Mouse (Mus musculus): Measurements from ENCODE around the gene Setd1a.
A peak's percentile ranks its signal among the peaks of the same experiment; 100 is the strongest.
"Not testable (repeated sequence)": the region's sequence is repeated elsewhere in the genome, so short reads cannot be mapped to it uniquely, and the experiment has no call there.

Setd1a gene

DNA sequence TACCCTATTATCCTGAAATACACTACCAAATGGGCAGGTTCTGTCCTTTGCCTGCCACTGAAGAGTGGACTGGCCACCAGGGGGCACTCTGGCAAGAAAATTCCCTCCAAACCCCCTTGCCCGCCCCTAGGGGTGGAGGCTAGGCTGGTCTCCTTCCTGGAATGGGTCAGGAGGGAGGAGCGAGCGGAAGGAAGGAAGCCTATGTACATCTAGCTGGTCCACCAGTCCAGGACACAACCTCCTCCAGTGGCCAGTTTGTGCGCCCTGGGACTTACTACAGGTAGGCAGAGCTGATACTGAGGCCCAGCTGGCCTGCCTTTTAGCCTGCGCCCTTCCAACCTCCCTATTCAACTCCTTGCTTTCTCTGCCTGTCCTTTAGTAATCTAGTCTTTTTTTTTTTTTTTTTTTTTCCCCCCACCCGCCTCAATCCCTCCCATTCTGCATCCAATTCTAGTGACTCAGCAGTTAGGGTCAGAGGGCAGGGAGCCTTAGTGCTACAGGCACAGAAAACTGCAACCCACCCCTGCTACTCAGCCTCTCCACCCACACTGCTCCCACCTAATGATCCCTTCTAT lies 24.1 kb downstream of the Setd1a start, which contains the start of gene Hsd3b7:
Hsd3b7 (plus strand) TSS at position 170 of the 575 bp plus-strand sequence.
- peak; percentile 94 to 96 for DNase-seq

DNA sequence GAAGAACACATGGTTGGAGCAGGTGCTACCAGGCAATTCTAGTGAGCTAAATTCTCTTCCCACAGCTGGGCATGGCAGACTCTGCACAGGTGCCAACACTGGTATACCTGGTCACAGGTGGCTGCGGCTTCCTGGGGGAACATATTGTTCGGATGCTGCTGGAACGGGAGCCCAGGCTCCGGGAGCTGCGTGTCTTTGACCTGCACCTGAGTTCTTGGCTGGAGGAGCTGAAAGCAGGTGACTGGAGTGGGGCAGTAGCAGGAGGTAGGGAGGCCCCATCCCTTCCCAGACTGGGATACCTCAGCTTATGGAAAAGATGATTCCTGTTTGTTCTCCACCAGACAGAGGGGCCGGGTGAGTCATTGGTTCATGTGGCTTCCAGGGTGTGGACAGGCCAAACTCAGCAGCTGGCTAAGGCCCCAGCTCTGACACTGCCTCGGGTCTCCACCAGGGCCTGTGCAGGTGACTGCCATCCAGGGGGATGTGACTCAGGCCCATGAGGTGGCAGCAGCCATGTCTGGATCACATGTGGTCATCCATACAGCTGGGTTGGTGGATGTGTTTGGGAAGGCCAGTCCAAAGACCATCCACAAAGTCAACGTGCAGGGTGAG lies 24.6 kb downstream of the Setd1a start:
- DNase-seq = no peak

DNA sequence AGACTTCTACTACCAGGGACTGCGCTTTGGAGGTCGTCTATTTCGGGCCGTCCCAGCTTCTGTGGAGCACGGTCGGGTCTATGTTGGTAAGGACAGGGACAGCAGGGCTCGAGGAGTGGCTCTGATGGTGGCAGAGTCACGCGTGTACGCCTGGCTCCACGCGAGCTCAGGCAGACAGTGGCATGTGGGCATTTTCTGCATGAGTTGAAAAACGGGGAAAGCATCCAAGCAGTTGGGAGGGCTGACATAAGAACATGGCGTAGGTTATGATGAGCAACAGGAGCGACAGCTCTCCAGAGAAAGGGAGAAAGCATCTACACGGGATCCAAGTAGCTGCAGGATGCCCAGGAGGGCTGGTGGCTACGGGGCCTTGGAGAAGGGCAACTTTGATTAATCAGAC lies 25.8 kb downstream of the Setd1a start:
- no peak for DNase-seq

DNA sequence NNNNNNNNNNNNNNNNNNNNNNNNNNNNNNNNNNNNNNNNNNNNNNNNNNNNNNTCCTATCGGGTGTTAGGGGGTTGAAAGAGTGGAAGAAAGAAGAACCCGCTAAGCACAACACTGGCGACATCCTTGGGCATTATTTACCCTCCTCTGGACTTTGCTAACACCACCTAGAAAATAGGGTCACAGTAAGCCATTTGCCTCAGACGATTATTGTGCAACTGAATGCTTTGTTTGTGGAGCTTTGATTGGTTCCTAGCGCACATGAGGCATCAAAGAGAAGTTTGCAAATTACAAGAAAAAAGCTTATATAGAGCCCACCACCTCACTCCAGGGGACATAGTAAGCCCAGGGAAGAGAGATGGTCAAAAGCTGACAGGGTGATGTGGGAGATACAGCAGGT lies 32.4 kb downstream of the Setd1a start:
- DNase-seq = no peak

DNA sequence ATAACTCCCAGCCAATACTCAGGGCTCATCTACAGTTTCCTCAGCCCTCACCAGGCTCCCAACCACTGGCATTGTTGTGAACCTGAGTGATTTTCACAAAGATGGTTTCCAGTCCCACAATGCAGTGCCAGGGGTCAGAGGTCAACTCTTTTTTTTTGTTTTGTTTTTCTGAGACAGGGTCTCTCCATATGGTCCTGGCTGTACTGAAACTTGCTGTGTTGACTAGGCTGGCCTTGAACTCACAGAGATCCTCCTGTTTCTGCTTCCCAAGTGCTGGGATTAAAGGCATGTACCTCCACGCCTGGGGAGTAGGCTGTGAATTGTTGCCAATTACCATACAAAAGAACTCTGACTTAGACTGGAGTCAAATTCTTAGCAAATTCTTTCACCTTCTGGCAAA lies 33.4 kb downstream of the Setd1a start:
- no peak for DNase-seq

DNA sequence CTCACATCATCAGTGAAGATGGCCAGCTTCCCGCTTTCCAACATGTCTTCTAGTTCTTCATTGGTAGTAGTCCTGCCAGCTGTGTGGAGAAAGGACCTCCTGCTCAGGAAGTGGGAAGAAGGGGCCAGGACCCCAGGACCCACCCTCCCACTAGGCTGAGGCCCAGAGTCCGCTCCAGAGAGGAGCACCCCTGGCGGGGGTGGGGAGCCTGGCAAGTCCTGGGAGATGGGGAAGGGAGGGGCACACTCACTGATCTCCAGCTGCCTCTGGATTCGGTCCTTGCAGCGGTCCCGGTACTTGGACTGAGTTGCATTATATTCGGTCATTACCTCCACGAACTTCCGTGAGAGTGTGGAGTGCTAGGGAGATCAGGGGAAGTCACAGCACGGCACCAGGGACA lies 34.2 kb downstream of the Setd1a start:
- DNase-seq = no peak

DNA sequence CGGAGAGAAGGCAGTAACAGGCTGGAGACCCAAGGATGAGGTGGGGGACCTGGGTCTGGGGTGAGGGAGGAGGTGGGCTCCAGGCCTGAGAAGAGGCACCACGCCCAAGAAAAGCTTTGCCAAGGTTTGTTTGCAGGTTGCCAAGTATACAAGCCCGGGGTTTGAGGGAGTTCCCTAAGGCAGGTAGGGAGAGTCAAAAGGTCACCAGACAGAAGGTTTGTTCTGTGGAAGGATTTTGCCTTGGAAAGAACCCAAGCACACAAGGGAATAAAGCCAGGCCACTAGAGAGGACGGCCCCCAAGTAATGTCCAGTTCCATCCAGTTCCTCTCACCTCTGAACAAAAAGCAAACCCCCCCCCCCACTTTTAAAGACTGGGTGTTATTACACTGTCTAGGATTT lies 34.8 kb downstream of the Setd1a start:
- DNase-seq = no peak

DNA sequence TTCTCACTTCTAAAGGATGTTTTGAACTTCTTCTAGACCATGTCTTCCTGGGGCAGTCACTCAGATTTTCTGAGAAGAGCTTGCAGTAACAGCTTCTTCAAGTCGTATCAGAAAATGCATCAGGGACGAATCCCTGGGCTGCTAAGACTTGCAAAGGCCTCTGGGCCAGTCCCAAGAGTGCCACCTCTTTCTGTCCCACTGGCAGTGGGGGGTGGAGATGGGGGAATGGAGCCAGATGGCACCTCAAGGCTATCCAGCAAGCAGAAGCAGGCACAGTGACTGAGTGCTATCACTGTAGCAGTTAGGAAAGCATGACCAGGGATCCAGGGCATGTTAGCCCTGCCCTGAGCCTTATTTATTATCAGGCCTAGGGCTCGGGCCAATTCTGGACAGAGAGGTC lies 35.8 kb downstream of the Setd1a start:
- DNase-seq = no peak

DNA sequence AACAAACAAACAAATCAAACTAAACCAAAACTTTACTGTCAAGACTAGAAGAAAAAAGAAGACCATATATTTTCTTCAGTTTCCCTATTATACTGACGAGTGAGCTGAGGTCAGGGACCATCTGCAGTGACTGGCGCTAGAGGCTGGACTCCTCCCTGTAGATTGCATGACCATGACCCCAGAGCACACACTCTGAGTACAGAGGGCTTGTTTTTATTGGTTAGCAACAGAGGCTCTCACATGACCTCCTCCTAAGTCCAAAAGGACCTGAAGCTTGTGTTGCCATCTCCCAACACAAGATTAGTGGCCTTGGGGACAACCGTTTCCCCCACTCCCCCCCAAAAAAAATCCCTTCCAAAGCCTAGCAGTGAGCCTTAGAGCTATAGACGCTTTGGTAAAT lies 37.4 kb downstream of the Setd1a start:
- DNase-seq = no peak

DNA sequence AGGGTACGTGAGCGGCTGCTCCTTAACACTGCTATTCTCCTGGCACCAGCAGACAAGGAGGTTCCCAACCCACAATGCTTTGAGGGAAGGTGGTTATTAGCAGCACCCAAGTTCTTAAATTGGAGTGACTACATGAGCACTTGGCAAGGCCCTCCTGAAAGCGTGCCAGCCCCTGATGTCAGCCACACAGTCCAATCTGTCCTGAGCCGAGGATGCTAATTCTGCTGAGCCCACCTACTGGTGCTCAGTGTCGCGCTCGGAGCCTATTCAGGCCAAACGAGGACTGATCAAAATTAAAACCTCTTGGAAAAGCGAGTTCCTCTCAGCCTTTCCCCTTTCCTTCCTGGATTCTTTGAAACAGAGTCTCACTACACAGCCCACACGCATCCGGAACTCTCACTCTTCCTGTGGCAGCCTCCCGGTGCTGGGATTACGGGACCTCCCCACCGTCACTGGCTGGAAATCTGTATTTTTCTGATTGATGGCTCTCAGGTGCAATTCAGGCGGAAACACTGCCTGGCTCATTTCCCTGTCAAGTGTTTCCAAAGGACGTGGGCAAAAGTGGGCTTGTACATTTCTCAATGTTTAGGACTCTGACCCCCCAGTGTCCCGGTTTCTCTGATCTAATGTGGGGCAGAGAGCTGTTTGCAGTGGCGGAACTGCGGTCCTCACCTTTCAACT lies 37.9 kb downstream of the Setd1a start:
- peak; percentile 59 to 68 for DNase-seq

DNA sequence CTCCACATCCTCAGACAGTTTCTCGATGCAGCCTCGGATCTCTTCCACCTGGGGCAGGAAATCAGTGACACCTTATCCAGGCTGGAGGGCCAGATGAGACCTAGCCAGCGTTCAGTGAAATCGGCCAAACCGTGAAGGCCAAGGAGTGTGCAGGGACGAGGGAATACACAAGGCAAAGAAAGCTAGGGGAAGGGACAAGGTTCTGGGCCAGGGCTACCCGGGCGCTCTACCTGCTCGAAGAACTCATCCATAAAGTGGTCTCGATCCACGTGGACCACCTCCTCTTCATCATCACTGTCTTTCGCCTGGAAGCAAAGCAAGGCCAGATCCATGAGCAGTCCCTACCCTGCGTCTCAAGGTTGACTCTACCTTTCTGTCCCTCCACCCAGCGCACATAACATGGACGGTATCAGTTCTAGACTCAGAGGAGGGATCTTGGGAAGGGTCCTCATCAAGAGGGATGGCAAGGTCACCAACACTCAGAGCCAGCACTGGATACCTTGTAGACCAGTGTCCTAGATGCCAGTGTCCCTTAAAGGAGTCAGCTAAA lies 38.7 kb downstream of the Setd1a start:
- DNase-seq = no peak

DNA sequence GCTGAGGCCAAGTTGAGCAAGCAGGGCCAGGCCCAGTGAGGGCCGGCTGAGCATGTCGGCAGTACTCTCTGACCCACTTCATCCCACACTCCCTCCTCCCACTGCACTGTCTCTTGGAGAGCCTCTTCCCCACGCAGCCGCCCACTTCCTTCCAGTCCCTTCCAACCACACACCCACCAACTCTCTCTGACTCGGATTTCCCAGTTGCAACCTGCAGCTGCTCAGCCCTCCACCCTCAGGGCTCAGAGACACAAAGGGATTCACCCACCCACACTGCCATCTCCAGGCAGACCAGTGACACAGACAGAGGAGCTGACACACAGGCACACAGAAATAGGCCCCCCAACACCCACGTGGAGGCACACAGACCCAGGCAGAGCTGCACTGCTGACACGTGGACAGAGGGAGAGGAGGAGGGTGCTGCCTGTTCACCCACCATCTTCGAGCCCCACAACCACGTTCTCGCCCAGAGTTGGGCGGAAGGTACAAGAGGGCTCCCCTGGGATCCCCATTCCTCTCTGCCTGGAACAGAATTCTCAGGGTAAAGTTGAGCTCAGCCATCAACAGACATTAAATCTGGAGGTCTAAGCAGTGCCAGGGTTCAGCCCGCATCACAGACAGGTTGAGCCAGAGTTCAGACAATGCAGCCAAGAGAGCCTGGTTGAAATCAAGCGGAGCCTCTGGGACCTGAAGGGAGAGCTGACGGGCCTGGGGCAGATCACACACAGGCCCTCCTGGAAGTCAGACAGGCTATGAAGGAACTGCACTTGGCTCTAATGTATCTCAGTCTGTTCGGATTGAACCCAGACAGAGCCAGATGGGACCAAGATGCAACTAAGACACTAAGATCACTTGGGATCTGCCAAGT lies 39.7 kb downstream of the Setd1a start:
- peak; percentile 72 for DNase-seq

DNA sequence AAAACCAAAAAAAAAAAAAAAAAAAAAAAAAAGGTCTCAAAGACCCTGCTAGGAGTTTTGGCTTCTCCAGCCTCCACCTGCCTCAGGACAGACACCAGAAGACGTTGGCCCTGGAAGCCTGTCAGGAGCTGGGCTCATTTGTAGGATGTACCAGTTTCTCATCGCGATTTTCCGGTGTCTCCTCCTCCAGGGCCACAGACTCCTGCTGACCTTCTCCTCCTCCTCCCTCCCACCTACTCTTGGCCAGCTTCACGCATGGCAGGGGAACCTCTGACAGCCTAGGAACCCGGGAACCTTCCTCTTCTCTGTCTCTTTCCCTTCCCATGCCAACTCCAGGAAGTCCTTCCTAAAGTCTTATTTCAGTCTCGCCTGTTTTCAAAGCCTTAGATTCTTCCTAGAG lies 40.6 kb downstream of the Setd1a start:
- no peak for DNase-seq

DNA sequence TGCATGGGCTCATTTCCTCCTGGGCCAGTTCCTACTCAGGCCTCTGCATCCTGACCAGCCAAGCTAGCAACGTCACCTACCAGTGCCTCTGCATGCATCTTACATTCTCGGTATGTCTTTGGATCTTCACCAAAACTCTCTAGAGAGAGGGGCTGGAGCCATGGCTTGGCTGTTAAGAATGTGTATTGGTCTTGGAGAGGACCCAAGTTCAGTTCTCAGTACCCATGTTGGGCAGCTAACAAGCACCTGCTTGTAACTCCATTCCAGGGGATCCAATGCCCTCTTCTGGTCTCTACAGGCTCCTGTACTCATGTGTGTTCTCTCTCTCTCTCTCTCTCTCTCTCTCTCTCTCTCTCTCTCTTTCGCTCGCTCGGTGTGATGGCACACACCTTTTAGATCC lies 41.3 kb downstream of the Setd1a start:
- no peak for DNase-seq

DNA sequence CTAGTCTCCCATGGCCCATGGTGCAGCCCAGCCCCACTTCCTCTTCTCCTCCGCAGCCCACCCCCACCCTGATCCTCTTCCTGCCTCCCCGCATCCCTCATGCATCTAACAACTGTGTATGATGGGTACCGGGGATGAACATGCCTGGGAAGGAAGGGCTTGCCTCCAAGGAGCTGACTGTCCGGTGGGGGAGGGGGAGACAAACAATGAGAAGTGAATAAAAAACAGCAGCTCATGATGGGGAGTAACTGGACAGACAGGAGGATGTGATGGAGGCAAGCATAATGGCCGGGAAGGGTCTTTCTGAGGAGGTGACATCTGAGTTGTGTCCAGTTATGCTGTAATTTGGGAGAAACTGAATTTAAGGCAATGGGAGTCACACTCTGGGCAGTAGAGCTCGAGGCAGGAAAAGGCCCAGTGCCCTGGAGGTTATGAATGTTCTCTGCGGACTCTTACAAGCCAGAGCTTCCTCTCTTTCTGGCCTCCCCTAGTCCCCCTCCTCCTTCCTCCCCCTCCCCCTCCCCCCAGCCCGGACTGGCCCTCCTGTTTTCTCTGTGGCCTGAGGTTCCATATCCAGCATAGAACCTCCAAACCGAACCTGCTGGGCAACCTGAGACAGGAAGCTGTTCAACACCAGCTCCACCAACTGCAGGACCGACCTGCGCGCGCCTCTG lies 44.5 kb downstream of the Setd1a start:
- no peak for DNase-seq

DNA sequence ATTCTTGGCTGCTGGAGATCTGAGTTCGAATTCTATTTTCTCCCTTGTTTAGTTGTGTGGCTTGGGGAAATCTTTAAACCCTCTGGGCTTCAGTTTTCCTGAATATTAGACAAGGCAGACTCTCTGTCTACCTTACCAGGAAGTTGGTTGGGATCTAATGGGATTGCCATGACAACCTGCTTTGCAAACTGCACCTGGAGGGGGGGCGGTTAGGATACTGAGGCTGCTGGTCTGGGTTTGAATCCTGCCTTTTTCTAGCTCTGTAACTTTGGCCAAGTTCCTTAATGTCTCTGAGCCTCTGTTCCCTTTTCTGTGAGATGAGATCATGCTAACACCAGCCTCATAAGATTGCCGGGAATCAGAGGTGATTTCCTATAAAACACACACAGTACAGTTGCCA lies 46.0 kb downstream of the Setd1a start:
- DNase-seq = no peak

DNA sequence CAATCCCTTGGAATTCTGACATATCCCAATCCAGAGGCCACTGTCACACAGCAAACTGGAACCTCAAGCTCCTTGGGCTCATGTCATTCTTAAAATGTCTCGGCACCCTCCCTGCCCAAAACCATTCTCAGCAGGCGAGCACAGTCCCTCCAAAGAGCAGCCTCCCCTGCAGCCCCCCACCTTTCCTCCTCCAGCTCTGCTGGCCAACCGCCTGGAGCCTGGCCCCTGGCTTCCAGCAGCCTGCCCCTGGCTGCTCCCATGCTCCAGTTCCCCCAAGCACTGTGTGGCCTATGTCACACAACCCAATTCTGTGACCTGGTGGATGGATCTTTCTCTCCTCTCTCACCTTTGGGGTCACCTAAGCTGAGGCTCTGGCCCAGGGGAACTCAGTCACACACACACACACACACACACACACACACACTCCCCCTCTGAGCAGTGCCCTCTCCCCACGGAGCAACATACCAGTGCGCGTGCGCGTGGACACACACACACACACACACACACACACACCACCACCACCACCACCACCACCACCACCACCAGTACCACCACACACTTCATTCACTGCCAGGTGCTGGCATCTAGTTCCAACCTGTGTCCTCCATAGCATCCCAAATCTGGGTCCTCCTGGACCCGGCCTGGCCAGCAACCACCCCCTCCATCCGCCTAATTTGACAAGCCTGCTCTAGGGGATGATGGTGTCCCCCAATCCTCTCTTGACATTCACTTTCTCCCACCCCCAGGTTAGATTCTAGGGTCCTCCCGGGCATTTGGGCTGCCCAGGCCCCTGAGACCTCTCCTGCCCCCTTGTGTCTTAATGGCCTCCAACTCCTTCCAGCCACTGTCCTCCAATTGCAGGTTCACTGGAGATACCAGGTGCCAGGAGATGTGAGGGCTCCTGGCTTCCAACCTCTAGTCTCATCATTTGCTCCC lies 47.0 kb downstream of the Setd1a start:
- DNase-seq = no peak

DNA sequence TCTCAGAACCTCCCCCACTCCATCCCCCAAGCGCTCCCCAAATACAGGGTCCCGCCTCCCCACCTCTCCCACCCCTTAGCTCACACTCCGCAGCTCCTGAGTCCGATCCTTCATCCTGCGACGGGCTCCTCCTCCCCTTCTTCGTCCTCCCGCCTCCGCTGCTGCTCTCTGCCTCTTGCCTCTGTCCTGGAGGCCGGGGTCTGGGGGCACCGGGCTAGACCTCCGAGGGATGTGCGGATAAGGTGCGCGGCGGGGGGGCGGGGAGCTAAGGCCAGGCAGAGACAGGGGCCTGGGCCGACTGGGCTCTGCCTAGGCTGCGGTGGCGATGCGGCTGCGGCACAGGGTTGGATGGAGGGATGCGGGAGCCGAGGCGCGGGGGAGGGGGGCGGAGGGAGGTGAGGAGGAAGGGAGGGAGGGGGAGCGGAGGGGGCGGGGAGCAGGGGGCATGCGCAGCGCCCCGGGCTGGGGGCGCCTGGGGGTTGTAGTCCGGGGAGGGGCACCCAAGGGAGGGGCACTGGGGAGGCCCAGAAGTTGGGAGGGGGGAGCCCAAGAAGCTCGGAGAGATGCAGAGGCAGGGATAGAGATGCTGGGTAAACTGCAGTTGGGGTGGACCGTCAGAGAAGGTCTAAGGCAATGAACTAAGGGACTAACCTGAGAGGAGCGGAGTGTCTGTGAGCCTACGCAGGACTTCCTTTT lies 47.9 kb downstream of the Setd1a start, which contains the start of the genes Stx4a and Stx1b:
Stx4a (plus strand) TSS at position 119 of the 696 bp plus-strand sequence.
Stx1b (minus strand) TSS at position 374 of the 696 bp plus-strand sequence.
- DNase-seq = no peak

DNA sequence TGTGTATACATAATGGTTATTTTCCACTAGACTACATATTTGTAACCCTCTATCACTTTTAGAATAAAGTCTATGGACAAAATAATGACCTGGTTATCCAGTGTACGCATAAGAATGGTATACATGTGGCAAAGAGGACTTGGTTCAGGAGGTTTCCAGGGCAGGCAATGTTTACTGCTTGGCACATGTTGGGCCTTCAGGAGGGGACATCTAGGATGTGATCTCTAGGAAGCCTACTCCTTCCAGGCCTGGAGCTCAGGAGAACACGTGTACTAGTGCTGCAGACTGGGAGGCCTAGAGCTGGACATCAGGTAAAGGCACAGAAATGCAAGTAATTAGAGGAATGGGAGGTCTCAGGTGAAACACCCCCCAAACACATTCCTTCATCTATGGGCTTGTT lies 59.1 kb downstream of the Setd1a start:
- no peak for DNase-seq

DNA sequence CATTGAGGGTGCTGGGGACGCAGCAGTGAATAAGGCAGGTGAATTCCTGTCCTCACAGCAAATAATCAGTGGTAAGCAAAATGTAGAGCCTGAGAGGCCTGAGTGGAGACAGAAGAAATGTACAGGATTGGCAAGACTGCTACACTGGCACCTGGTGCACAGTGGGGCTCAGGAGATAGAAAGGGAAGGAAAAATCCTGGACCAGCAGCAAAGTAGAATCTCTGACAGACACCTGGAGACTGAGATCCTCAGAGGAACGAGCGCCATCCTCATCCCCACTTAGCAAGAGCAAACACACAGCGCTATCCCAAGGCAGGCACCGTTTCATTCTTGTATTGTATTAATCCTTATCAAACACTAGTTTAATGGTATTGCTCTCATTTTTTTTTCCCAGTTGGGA lies 61.0 kb downstream of the Setd1a start:
- no peak for DNase-seq

DNA sequence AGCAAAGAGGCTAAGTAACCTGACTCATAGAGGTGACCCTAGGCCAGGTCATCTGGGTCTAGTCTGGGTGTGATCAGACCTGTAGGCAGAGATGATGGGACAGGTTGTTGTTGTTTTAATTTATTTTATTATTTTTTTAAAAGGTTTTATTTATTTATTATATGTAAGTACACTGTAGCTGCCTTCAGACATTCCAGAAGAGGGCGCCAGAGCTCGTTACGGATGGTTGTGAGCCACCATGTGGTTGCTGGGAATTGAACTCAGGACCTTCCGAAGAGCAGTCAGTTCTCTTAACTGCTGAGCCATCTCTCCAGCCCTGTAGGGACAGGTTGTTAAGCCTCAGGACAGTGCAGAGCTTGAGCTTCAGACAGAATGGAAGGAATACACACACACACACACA lies 61.4 kb downstream of the Setd1a start:
- DNase-seq = not testable (repeated sequence)
